Mouse (Mus musculus) lung, embryonic 16.5 days (tissue): ENCODE results near the gene Tsen2. TPM values are rescaled to one million over a fixed set of nuclear protein-coding genes. Genes with fewer than 3 reads are reported as not detected.

ENCODE experiments used
- ATAC-seq: fragments of 200-750 bp; cut with Nextera tagmentation; 2 replicates; pipeline ENCODE4 v1.8.0; 2017; ENCODE audit warnings: low read depth, mild to moderate bottlenecking, moderate library complexity
- H3K27ac ChIP-seq: fragments of 300-500 bp; sonication (generic); 2 replicates; pipeline ENCODE4 v1.5.1; 2014; ENCODE audit warnings: mild to moderate bottlenecking, control low read depth, low read length
- H3K27me3 ChIP-seq: fragments of 300-500 bp; sonication (generic); 2 replicates; pipeline ENCODE4 v1.6.1; 2014; ENCODE audit warnings: low read depth, low read length, mixed read lengths; ENCODE audit not compliant: control insufficient read depth, insufficient read depth
- H3K36me3 ChIP-seq: fragments of 300-500 bp; sonication (generic); 2 replicates; pipeline ENCODE4 v1.6.1; 2014; ENCODE audit warnings: low read length; ENCODE audit not compliant: control insufficient read depth, insufficient read depth
- H3K4me1 ChIP-seq: fragments of 300-500 bp; sonication (generic); replicated peaks from 2 replicates; pipeline ENCODE4 v1.6.1; 2014; ENCODE audit warnings: low read length, mixed read lengths; ENCODE audit not compliant: control insufficient read depth, insufficient read depth
- H3K4me2 ChIP-seq: fragments of 300-500 bp; sonication (generic); 2 replicates; pipeline ENCODE4 v1.6.1; 2014; ENCODE audit warnings: low read depth, low read length, control low read depth
- H3K4me3 ChIP-seq: fragments of 300-500 bp; sonication (generic); 2 replicates; pipeline ENCODE4 v1.5.1; 2014; ENCODE audit warnings: mild to moderate bottlenecking, low read length, control low read depth
- H3K9ac ChIP-seq: fragments of 300-500 bp; sonication (generic); 2 replicates; pipeline ENCODE4 v1.6.1; 2014; ENCODE audit warnings: low read length, control low read depth
- H3K9me3 ChIP-seq: fragments of 300-500 bp; sonication (generic); 2 replicates; pipeline ENCODE4 v1.6.1; 2016; ENCODE audit warnings: low read length; ENCODE audit not compliant: control insufficient read depth
- WGBS: fragments of 180-500 bp; shearing (Covaris S2); extraction: QIAGEN DNeasy Blood & Tissue Kit; methylation state at CpG from one replicate; pipeline ENCODE4 v1.1.7; 2014; 5-methylcytosine and 5-hydroxymethylcytosine counted together
- polyA plus RNA-seq: library from polyadenylated mRNA; unstranded; fragments of >200 nt; fragmentation: Nextera tagmentation; extraction: Ambion mirVana; gene quantifications from 2 replicates; pipeline ENCODE4 v1.2.1, GENCODE M21; 2015

The Tsen2 gene
- polyA plus RNA-seq, 1 experiment from 2014 or later, result 24.8 TPM

DNA sequence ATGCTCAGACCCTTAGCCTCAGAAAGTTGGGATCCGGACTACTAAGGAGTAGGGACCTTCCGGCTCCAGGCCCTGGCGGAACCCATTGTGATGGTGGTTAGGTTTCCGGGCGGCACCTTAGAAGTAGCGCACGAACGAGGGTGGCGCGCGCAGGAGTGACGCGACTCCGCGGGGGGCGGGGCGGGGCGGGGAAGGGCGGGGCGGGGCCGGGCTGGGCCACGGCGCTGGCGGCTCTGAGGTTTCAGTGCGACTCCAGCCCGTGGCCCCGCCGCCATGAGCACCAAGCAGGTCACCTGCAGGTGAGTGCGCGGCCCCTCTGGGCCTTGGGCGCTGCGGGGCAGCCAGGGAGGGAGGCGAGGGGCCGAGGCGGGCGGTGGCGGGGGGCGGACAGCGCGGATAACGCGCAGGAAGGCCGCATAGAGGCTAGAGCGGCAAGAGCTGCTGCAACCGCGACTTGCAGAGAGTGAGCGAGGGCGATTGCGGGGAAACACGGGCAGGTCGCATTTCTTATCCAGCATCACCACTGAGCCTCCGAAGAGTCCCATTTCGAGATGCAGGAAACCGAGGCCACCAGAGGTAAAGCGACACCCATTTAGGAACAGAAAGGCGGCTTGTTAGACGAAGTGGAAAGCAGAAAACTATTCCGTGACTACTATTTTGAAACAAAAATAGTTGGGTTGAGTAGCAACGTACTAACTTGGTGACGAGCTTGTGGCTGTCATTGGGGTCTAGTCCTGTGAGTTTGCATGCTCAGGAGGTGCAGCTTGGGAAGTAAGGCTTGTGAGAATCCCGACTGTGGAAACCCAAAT, 57.5 kb downstream of the Tsen2 start, which contains the start of gene Mkrn2:
Mkrn2 (plus strand) TSS at position 188 of the 809 bp plus-strand sequence.
- peak; percentile 96 for ATAC-seq
- Histone ChIP-seq H3K9ac (peak within 1 kb of the TSS; percentile 91), H3K27me3 (no peaks in the 10 kb centered on the region), H3K4me1 (peaks cover 3% of the 10 kb centered on the region; the same call in 1 of the 2 replicates), H3K4me3 (peak within 1 kb of the TSS; percentile 85), H3K36me3 (no peaks in the 10 kb centered on the region), H3K4me2 (peak within 1 kb of the TSS; percentile 72), H3K9me3 (no peaks in the 10 kb centered on the region), H3K27ac (peak within 1 kb of the TSS; percentile 65)
- under 1% methylated on average over 42 of the region's 61 CpGs for WGBS

DNA sequence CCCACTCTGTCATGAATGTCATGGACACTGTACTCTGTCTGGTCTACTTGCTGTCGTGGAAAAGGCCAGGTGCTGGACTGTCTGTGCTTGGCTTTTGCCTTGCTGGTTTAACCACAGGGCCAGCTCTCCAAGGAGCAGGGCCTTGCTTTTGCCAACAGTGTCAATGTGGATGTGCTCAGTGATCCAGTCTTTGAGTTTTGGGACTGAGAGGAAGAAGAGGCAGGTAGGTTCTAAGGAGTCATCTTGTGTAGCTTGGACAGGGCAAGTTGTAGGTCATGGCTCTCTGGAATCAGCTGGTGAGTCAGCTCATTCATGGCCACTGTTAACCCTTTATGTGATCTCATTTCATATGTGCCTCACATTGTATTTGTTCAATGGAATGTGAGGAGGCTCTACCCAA, 62.0 kb downstream of the Tsen2 start:
- no peaks in the 10 kb centered on the region for H3K27me3 ChIP-seq
- WGBS, result 65% methylated on average over 1 of the region's 1 CpGs
- no peak overlapping the region for H3K27ac ChIP-seq
- H3K4me1 ChIP-seq, result peaks cover 3% of the 10 kb centered on the region; the same call in 1 of the 2 replicates
- H3K9ac ChIP-seq, result no peak overlapping the region
- H3K4me2 ChIP-seq, result no peak overlapping the region
- no peak overlapping the region for H3K4me3 ChIP-seq
- H3K36me3 ChIP-seq, result peaks cover 8% of the 10 kb centered on the region; the same call in 1 of the 2 replicates
- H3K9me3 ChIP-seq, result no peaks in the 10 kb centered on the region
- ATAC-seq, result no peak

DNA sequence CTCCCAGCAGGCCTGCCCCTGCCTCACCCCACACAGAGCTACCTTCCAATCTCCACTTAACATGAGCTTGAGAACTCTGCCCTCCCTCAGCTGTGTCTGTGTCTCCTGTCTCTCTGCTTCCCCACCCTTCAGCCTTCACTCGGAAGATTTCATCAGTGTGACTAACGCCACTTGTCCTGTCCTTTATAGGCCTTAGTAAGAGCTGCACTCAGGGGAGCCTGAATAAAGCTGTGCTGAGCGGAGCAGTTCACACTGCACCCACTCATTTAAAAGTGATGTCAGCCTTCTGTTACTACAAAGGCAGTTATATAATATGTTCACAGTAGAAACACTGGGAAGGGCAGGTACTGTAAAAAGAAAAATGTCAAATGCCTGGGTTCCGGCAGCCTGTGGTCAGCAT, 63.0 kb downstream of the Tsen2 start:
- Histone ChIP-seq H3K36me3 (peaks cover 8% of the 10 kb centered on the region; the same call in 1 of the 2 replicates), H3K27ac (no peak overlapping the region), H3K9me3 (no peaks in the 10 kb centered on the region), H3K9ac (no peak overlapping the region), H3K4me3 (no peak overlapping the region), H3K27me3 (no peaks in the 10 kb centered on the region), H3K4me2 (no peak overlapping the region), H3K4me1 (peaks cover 3% of the 10 kb centered on the region; the same call in 1 of the 2 replicates)
- no peak for ATAC-seq
- WGBS, result 74% methylated on average over 4 of the region's 4 CpGs

DNA sequence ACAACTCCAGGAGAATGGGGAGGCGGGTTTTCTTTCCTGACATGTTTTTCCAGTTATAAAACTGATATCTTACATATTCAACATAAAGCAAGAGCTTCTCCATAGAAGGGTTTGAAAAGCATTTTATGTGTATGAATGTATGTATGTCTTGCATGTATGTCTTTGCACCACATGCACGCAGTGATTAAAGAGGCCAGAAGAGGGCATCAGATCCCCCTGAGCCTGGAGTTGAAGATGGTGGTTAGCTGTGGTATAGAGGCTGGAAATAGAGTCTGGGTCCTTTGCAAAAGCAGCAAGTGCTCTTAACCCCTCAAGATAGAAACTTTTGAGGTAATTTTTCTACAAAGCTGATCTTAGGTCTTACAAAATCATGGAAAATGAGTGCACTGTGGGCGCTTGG, 64.7 kb downstream of the Tsen2 start:
- Histone ChIP-seq H3K4me2 (no peak overlapping the region), H3K36me3 (peaks cover 16% of the 10 kb centered on the region), H3K9me3 (no peaks in the 10 kb centered on the region), H3K4me3 (no peak overlapping the region), H3K27me3 (no peaks in the 10 kb centered on the region), H3K4me1 (no peaks in the 10 kb centered on the region), H3K9ac (no peak overlapping the region), H3K27ac (no peak overlapping the region)
- 62% methylated on average over 3 of the region's 3 CpGs for WGBS
- ATAC-seq, result no peak

- H3K9ac ChIP-seq, result no peak overlapping the region
- H3K27me3 ChIP-seq, result no peaks in the 10 kb centered on the region
- H3K36me3 ChIP-seq, result peaks cover 24% of the 10 kb centered on the region
- no peaks in the 10 kb centered on the region for H3K4me1 ChIP-seq
- no peak for ATAC-seq
- H3K27ac ChIP-seq, result no peak overlapping the region
- 91% methylated on average over 5 of the region's 5 CpGs for WGBS
- H3K4me3 ChIP-seq, result no peak overlapping the region
- H3K4me2 ChIP-seq, result no peak overlapping the region
- H3K9me3 ChIP-seq, result no peaks in the 10 kb centered on the region
Measured at GRCm38 (mm10) chr6:115610301-115610700, 65.8 kb downstream of the Tsen2 start.

GRCm38 (mm10) chr6:115613793-115614192, 69.3 kb downstream of the Tsen2 start:
- Histone ChIP-seq H3K4me1 (no peaks in the 10 kb centered on the region), H3K36me3 (peaks cover 50% of the 10 kb centered on the region), H3K4me3 (no peak overlapping the region), H3K27me3 (no peaks in the 10 kb centered on the region), H3K4me2 (no peak overlapping the region), H3K27ac (no peak overlapping the region), H3K9me3 (no peaks in the 10 kb centered on the region), H3K9ac (no peak overlapping the region)
- no peak for ATAC-seq

- Histone ChIP-seq H3K4me1 (no peaks in the 10 kb centered on the region), H3K27me3 (no peaks in the 10 kb centered on the region), H3K36me3 (peaks cover 64% of the 10 kb centered on the region), H3K9me3 (no peaks in the 10 kb centered on the region), H3K27ac (no peak overlapping the region), H3K9ac (no peak overlapping the region), H3K4me2 (no peak overlapping the region), H3K4me3 (no peak overlapping the region)
- WGBS, result 74% methylated on average over 3 of the region's 3 CpGs
- ATAC-seq, result 0 out of 2 replicates have a peak, but pooled peaks have one; percentile 17
Measured at GRCm38 (mm10) chr6:115615983-115616382, 71.5 kb downstream of the Tsen2 start.

- Histone ChIP-seq H3K4me3 (no peak overlapping the region), H3K27me3 (no peaks in the 10 kb centered on the region), H3K27ac (no peak overlapping the region), H3K4me2 (no peak overlapping the region), H3K9ac (no peak overlapping the region), H3K4me1 (no peaks in the 10 kb centered on the region), H3K36me3 (peaks cover 74% of the 10 kb centered on the region), H3K9me3 (no peaks in the 10 kb centered on the region)
- no peak for ATAC-seq
- 76% methylated on average over 10 of the region's 10 CpGs for WGBS
Measured at GRCm38 (mm10) chr6:115619818-115620217, 75.4 kb downstream of the Tsen2 start.

DNA sequence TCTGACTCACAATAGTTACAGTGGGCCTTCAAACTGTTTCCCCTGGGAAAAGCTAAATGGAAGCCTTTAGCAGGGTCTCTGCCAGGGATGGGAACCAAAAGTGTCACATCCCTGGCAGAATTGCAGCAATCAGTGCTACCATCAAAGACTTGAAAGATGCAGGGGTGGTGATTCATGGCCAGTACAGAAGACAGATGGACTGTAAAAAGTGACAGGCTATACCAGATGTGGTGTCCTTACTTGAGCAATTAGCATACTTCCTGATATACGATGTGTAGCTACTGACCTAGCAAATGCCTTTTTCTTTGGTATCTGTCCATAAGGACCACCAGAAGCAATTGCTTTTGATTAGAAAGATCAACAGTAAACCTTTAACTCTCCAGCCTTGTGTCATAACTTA, 76.5 kb downstream of the Tsen2 start:
- 67% methylated on average over 1 of the region's 1 CpGs for WGBS
- ATAC-seq, result no peak

More for the DNA sequence above, 76.5 kb downstream of the Tsen2 start:
- Histone ChIP-seq H3K9ac (no peak overlapping the region), H3K4me2 (no peak overlapping the region), H3K27ac (no peak overlapping the region), H3K27me3 (no peaks in the 10 kb centered on the region), H3K36me3 (peaks cover 76% of the 10 kb centered on the region), H3K4me1 (no peaks in the 10 kb centered on the region), H3K9me3 (no peaks in the 10 kb centered on the region), H3K4me3 (no peak overlapping the region)
